Mouse (Mus musculus) B cell, adult 62 days (primary cell): ENCODE measurements around the gene Hoxc6. TPM values are rescaled to one million over a fixed set of nuclear protein-coding genes. Genes with fewer than 3 reads are reported as not detected.

Experiments
- total RNA-seq: library from RNA; stranded (reverse); gene quantifications from 4 replicates; pipeline ENCODE4 v1.2.4, GENCODE M21; 2023

Hoxc6 gene
- total RNA-seq = not detected in 4 replicates

DNA sequence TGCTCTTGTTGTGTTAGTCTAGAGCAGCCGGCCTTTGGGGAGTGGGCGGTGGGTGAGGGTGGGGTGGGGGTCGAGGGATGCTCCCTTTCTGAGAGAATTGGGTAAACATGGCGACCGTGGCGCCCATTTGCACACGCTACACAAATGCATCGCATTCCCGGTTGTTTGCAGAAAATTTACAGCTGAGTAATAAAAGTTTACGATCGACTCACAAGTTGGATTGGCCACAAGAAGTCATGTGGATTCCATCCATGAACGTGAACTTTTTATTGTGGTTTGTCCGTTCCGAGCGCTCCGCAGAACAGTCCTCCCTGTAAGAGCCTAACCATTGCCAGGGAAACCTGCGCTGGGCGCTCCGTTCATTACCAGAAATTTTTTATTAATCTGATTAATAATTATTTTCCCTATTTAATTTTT, at the start of gene Hoxc6:
Gene Hoxc6 (plus strand): TSS at position 319 of the 417 bp plus-strand sequence.

DNA sequence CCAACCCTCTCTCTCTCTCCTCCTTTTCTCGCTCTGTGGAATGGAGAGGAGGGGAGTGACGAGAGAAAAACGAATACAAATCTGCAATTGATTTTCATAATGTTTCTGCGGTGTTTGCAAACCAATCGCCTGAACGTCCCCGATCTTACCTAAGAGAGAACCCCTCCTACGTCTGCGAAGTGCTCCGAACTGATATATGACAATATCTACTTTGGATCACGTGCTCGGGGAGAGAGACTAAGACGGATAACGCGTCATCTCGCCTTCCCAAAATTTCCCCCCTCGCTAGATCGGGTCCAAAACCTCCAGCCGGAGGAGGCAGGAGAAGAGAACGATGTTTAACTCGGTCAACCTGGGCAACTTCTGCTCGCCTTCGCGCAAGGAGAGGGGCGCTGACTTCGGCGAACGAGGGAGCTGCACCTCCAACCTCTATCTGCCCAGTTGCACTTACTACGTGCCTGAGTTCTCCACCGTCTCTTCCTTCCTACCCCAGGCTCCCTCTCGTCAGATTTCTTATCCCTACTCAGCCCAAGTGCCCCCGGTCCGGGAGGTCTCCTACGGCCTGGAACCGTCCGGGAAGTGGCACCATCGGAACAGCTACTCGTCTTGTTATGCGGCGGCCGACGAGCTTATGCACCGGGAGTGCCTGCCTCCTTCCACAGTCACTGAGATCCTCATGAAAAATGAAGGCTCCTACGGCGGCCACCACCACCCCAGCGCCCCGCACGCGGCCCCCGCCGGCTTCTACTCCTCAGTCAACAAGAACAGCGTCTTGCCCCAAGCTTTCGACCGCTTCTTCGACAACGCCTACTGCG, 43.7 kb upstream of the Hoxc6 start, which contains the start of gene Hoxc11:
Gene Hoxc11 (plus strand): TSS at position 236 of the 815 bp plus-strand sequence.

DNA sequence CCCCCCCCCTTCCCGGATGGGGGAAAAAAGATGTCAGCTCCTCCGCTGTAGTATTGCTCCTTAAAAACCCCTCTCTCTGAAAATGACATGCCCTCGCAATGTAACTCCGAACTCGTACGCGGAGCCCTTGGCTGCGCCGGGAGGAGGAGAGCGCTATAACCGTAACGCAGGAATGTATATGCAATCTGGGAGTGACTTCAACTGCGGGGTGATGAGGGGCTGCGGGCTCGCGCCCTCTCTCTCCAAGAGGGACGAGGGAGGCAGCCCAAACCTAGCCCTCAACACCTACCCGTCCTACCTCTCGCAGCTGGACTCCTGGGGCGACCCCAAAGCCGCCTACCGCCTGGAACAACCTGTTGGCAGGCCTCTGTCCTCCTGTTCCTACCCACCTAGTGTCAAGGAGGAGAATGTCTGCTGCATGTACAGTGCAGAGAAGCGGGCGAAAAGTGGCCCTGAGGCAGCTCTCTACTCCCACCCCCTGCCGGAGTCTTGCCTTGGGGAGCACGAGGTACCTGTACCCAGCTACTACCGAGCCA, 31.2 kb upstream of the Hoxc6 start, which contains the start of gene Hoxc10:
Gene Hoxc10 (plus strand): TSS at position 21 of the 536 bp plus-strand sequence.

DNA sequence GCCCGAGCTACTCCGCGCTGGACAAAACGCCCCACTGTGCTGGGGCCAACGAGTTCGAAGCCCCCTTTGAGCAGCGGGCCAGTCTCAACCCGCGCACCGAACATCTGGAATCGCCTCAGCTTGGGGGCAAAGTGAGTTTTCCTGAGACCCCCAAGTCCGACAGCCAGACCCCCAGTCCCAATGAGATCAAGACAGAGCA, 30.8 kb upstream of the Hoxc6 start, which contains the start of gene Hoxc5:
Gene Hoxc5 (plus strand): TSS at position 132 of the 199 bp plus-strand sequence.

DNA sequence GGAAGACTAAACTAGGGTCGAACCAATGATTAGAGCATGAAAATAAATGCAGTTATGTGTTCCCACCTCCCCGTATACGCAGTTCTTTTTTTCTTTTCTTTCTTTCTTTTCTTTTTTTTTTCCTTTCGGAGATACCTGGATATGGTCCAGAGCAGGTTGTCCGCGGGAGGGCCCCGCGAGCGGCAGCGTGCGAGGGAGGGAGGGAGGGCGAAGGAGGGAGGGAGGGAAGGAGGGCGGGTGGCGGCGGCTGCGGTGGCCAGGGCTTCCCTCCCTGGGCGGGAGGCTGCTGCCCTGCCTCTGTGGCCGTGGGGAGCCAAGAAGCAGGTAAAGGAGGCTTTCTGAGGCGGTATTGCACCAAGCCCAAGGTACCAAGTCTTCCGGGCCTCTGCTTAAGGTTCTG, 21.9 kb upstream of the Hoxc6 start, which contains the start of gene Hoxc9:
Gene Hoxc9 (plus strand): TSS at position 269 of the 400 bp plus-strand sequence.

DNA sequence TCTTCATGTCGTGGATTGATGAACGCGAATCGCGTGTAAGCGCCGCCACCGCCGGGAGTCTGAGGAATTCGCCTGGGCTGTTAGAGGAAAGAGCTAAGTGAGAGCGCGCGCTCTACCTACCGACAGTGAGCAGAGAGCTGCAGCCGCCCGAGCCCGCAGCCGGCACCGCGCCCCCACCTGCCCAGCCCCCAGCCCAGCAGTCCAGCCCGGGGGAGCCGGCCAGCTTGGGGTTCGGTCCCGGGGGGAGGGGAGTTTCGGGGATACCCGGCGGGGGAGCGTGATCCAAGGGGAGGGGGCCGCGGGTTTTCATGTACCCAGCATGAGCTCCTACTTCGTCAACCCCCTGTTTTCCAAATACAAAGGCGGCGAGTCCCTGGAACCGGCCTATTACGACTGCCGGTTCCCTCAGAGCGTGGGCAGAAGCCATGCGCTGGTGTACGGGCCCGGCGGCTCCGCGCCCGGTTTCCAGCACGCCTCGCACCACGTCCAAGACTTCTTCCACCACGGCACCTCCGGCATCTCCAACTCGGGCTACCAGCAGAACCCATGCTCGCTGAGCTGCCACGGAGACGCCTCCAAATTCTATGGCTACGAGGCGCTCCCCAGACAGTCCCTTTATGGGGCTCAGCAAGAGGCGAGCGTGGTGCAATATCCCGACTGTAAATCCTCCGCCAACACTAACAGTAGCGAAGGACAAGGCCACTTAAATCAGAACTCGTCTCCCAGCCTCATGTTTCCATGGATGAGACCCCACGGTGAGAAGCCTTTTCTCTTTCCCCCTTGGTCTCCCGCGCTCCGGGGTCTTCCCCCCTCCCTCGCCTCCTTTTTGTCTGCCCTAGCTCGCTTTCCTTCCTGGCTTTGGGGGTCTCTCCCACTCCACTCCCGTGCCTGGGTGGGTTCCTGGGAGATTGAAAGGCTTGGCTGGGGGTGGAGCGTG, 7.3 kb upstream of the Hoxc6 start, which contains the start of gene Hoxc8:
Gene Hoxc8 (plus strand): TSS at position 147 of the 937 bp plus-strand sequence.

DNA sequence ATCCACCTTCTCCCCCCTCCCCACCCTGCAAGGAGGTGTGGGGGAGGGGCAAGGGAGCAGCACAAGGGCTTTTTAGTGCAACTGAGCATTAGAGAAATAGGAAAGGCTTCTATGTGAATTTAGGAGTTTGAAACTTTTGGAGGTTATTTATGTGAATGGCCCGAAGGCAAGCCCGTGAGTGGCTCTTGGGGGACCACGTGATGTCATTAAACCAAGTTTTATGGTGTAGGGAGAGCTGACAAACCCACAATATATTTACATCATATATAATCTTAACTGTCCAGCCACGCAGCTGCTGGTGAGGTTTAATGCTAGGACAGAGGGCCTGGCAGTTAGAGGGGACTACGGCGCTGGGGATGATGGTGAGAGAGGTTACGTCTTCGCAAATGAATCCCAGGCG, 20.6 kb downstream of the Hoxc6 start, which contains the start of gene Hoxc4:
Gene Hoxc4 (plus strand): TSS at position 299 of the 400 bp plus-strand sequence.

Other genes with a start within 250 kb of the Hoxc6 start
- not detected in 4 replicates for gene Hoxc13, start 77.2 kb upstream of the Hoxc6 start, total RNA-seq
- not detected in 4 replicates for gene Hoxc12, start 61.5 kb upstream of the Hoxc6 start, total RNA-seq
- not detected in 4 replicates for gene Hoxc11, start 43.8 kb upstream of the Hoxc6 start, total RNA-seq
- not detected in 4 replicates for gene Hoxc10, start 31.5 kb upstream of the Hoxc6 start, total RNA-seq
- not detected in 4 replicates for gene Hoxc5, start 30.8 kb upstream of the Hoxc6 start, total RNA-seq
- gene Hoxc9, start 21.8 kb upstream of the Hoxc6 start, total RNA-seq = not detected in 4 replicates
- gene Hoxc8, start 7.7 kb upstream of the Hoxc6 start, total RNA-seq = not detected in 4 replicates
- gene Hoxc4, start 20.7 kb downstream of the Hoxc6 start, total RNA-seq = not detected in 4 replicates
- gene Smug1, start 168.8 kb downstream of the Hoxc6 start, total RNA-seq = 4.7 to 8.7 TPM (median 7.1 TPM) in 4 replicates
- gene Cbx5, start 241.6 kb downstream of the Hoxc6 start, total RNA-seq = 32.2 to 34.6 TPM (median 33.5 TPM) in 4 replicates
- gene Hnrnpa1, start 242.2 kb downstream of the Hoxc6 start, total RNA-seq = 575 to 644 TPM (median 612 TPM) in 4 replicates